Mouse (Mus musculus) neural tube, embryonic 12.5 days (tissue): ENCODE data around the gene Cdc123. TPM values are rescaled to one million over a fixed set of nuclear protein-coding genes. Genes with fewer than 3 reads are reported as not detected.

ENCODE experiments used
- ATAC-seq: fragments of 200-750 bp; cut with Nextera tagmentation; 2 replicates; pipeline ENCODE4 v1.8.0; 2017; ENCODE audit warnings: low read depth, mild to moderate bottlenecking, moderate TSS enrichment, moderate library complexity; ENCODE audit not compliant: low FRiP score
- H3K27ac ChIP-seq: fragments of 300-500 bp; sonication (generic); 2 replicates; pipeline ENCODE4 v1.5.1; 2016
- H3K27me3 ChIP-seq: fragments of 300-500 bp; sonication (generic); replicated peaks from 2 replicates; pipeline ENCODE4 v1.6.1; 2016; ENCODE audit warnings: mild to moderate bottlenecking
- H3K36me3 ChIP-seq: fragments of 300-500 bp; sonication (generic); 2 replicates; pipeline ENCODE4 v1.6.1; 2016; ENCODE audit warnings: mild to moderate bottlenecking
- H3K4me1 ChIP-seq: fragments of 300-500 bp; sonication (generic); 2 replicates; pipeline ENCODE4 v1.6.1; 2016
- H3K4me2 ChIP-seq: fragments of 300-500 bp; sonication (generic); replicated peaks from 2 replicates; pipeline ENCODE4 v1.6.1; 2016; ENCODE audit warnings: mild to moderate bottlenecking
- H3K4me3 ChIP-seq: fragments of 300-500 bp; sonication (generic); 2 replicates; pipeline ENCODE4 v1.5.1; 2016
- H3K9ac ChIP-seq: fragments of 300-500 bp; sonication (generic); 2 replicates; pipeline ENCODE4 v1.6.1; 2016; ENCODE audit warnings: mild to moderate bottlenecking
- H3K9me3 ChIP-seq: fragments of 300-500 bp; sonication (generic); 2 replicates; pipeline ENCODE4 v1.6.1; 2016; ENCODE audit warnings: mild to moderate bottlenecking
- WGBS: fragments of 180-500 bp; shearing (Covaris S2); methylation state at CpG from one replicate; pipeline ENCODE4 v1.1.7; 2016; 5-methylcytosine and 5-hydroxymethylcytosine counted together
- polyA plus RNA-seq: library from polyadenylated mRNA; unstranded; fragments of >200 nt; fragmentation: Nextera tagmentation; extraction: Ambion mirVana; gene quantifications from 2 replicates; pipeline ENCODE4 v1.2.1, GENCODE M21; 2016

The Cdc123 gene
- polyA plus RNA-seq, 1 experiment from 2014 or later = 330 TPM

DNA sequence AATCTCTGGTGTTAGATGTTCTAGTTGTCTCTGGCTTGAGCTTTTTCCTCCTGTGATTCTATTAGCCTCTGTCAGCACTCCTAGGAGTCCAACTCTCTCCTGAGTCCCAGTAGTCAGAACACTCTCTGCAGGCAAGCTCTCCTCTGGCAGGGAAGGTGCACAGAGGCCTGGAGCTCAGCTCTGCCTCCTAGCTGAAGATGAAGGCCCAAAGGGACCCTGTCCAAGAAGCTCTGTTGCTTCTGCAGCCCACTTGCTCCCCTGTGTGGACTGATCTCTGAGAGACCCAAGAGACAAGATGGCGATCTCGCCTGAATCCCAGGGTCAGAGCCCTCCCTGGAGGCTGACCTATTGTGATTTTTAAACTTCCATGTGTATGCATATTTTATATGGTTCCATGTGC is 86.4 kb downstream of the Cdc123 start:
- Histone ChIP-seq H3K27ac (no peak overlapping the region), H3K9me3 (no peaks in the 10 kb centered on the region), H3K4me3 (no peak overlapping the region), H3K4me1 (no peaks in the 10 kb centered on the region), H3K9ac (no peak overlapping the region), H3K27me3 (no peaks in the 10 kb centered on the region), H3K4me2 (no peak overlapping the region), H3K36me3 (no peaks in the 10 kb centered on the region)
- WGBS = 90% methylated on average over 2 of the region's 2 CpGs
- no peak for ATAC-seq

DNA sequence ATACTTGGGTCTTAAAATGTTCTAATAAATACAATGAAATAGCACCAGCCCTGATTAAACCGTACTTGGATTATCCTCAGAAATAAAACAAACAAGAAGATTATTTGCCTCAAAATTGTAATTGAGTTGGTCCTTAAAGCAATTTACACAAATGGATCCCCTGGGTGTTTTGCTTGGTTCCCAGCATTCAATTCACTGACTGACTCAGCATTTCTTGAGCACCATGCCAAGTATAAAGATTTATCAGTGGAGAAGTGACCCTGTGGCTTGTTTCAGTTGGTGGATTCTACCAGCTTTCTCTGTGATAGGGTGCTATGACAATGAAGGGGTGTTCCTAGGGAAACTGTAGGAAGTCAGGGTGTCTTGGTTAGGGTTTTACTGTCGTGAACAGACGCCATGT is 94.1 kb downstream of the Cdc123 start:
- no peak for ATAC-seq
- Histone ChIP-seq H3K36me3 (no peaks in the 10 kb centered on the region), H3K9ac (no peak overlapping the region), H3K4me1 (no peaks in the 10 kb centered on the region), H3K9me3 (no peaks in the 10 kb centered on the region), H3K27me3 (no peaks in the 10 kb centered on the region), H3K4me3 (no peak overlapping the region), H3K4me2 (no peak overlapping the region), H3K27ac (no peak overlapping the region)
- 88% methylated on average over 3 of the region's 3 CpGs for WGBS

DNA sequence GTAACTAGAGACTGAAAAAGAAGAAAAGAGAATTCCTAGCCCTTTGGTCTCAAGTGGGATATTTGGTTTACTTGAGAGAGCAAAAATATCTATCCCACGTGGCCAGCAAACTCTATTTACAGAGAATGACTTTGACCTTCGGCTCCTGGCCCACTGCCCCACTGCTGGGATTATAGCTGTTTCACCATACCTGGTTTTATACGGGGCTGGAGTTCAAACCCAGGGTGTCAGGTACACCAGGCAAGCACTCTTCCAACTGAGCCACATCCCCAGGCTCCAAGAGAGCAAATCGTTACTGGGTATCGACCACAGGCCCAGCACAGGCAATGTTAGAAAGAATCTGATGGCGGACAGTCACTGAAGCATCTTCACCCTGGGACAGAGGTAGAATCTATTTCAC is 95.8 kb downstream of the Cdc123 start:
- Histone ChIP-seq H3K9ac (no peak overlapping the region), H3K27me3 (no peaks in the 10 kb centered on the region), H3K36me3 (no peaks in the 10 kb centered on the region), H3K9me3 (no peaks in the 10 kb centered on the region), H3K4me1 (no peaks in the 10 kb centered on the region), H3K4me3 (no peak overlapping the region), H3K4me2 (no peak overlapping the region), H3K27ac (no peak overlapping the region)
- ATAC-seq = no peak
- 85% methylated on average over 6 of the region's 6 CpGs for WGBS

DNA sequence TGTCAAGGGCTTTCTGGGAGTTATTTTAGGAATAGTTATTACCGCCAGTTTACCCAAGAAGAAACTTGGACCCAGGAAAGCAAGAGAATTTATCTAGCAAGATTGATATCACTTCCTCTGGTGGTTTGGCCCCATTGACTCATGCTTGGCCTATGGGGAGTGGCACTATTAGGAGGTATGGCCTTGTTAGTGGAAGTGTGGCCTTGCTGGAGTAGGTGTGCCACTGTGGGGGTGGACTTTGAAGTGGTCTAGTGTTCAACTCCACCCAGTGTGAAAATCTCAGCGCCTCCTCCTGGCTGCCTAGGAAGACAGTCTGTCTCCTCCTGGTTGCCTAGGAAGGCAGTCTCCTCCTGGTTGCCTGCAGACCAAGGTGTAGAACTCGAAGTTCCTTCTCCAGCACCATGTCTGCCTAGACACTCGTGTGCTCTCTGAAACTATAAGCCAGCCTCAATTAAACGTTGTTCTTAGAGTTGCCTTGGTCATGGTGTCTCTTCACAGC is 97.4 kb downstream of the Cdc123 start:
- no peaks in the 10 kb centered on the region for H3K9me3 ChIP-seq
- H3K9ac ChIP-seq = no peak overlapping the region
- 86% methylated on average over 5 of the region's 5 CpGs for WGBS
- no peaks in the 10 kb centered on the region for H3K4me1 ChIP-seq
- ATAC-seq = no peak
- H3K27me3 ChIP-seq = no peaks in the 10 kb centered on the region
- H3K27ac ChIP-seq = no peak overlapping the region
- no peak overlapping the region for H3K4me2 ChIP-seq
- no peak overlapping the region for H3K4me3 ChIP-seq
- H3K36me3 ChIP-seq = no peaks in the 10 kb centered on the region

DNA sequence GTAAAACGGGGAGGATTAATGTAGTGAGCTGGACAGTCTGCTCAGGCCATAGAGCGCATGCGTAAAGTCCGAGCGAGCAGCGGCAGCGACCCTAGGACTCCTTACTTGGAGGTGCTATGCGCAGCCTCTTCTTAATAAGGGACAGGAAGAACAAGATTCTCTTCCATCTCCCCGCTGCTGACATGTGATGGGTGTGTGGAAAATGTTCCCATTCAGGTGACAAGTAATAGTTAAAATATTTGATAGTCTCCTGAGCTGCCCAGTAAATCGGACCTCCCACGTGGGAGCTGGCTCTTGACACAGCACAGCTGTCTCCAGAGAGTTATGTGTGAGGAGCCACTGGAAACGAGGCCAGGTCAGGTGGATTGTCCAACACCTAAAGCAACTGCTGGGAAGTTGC is 98.4 kb downstream of the Cdc123 start:
- no peak overlapping the region for H3K9ac ChIP-seq
- no peaks in the 10 kb centered on the region for H3K9me3 ChIP-seq
- H3K4me2 ChIP-seq = no peak overlapping the region
- 81% methylated on average over 12 of the region's 12 CpGs for WGBS
- H3K27me3 ChIP-seq = no peaks in the 10 kb centered on the region
- no peak overlapping the region for H3K27ac ChIP-seq
- no peak for ATAC-seq
- H3K4me1 ChIP-seq = no peaks in the 10 kb centered on the region
- no peak overlapping the region for H3K4me3 ChIP-seq
- H3K36me3 ChIP-seq = no peaks in the 10 kb centered on the region

Other genes with a start within 250 kb of the Cdc123 start
- 2.4 and 2.6 TPM in 2 replicates for gene Camk1d, start 130.6 kb downstream of the Cdc123 start, polyA plus RNA-seq
- 64.7 and 68.3 TPM in 2 replicates for gene Nudt5, start 145 bp downstream of the Cdc123 start, polyA plus RNA-seq
- 2.1 and 2.2 TPM in 2 replicates for gene Gm13199, start 17.8 kb upstream of the Cdc123 start, polyA plus RNA-seq
- 86.5 and 93.9 TPM in 2 replicates for gene Sec61a2, start 50.3 kb upstream of the Cdc123 start, polyA plus RNA-seq
- gene Dhtkd1, start 97.6 kb upstream of the Cdc123 start, polyA plus RNA-seq = 4.7 and 5.5 TPM in 2 replicates
- 11.3 and 13.1 TPM in 2 replicates for gene Upf2, start 106.3 kb upstream of the Cdc123 start, polyA plus RNA-seq